Mouse (Mus musculus) forebrain, embryonic 15.5 days (tissue): ENCODE measurements around the gene AA986860. TPM values are rescaled to one million over a fixed set of nuclear protein-coding genes. Genes with fewer than 3 reads are reported as not detected.

ENCODE experiments used
- ATAC-seq: fragments of 200-750 bp; cut with Nextera tagmentation; replicated peaks from 2 replicates; pipeline ENCODE4 v1.8.0; 2017; ENCODE audit warnings: mild to moderate bottlenecking, moderate TSS enrichment, moderate library complexity
- H3K27ac ChIP-seq: fragments of 300-500 bp; sonication (generic); replicated peaks from 2 replicates; pipeline ENCODE4 v1.5.1; 2015; ENCODE audit warnings: mild to moderate bottlenecking, inconsistent platforms
- H3K27me3 ChIP-seq: fragments of 300-500 bp; sonication (generic); 2 replicates; pipeline ENCODE4 v1.6.1; 2015; ENCODE audit warnings: inconsistent platforms
- H3K36me3 ChIP-seq: fragments of 300-500 bp; sonication (generic); 2 replicates; pipeline ENCODE4 v1.6.1; 2015; ENCODE audit warnings: mild to moderate bottlenecking, inconsistent platforms
- H3K4me1 ChIP-seq: fragments of 300-500 bp; sonication (generic); 2 replicates; pipeline ENCODE4 v1.6.1; 2015; ENCODE audit warnings: inconsistent platforms
- H3K4me2 ChIP-seq: fragments of 300-500 bp; sonication (generic); replicated peaks from 2 replicates; pipeline ENCODE4 v1.6.1; 2015; ENCODE audit warnings: mild to moderate bottlenecking, inconsistent platforms
- H3K4me3 ChIP-seq: fragments of 300-500 bp; sonication (generic); 2 replicates; pipeline ENCODE4 v1.5.1; 2015; ENCODE audit warnings: mild to moderate bottlenecking, inconsistent platforms
- H3K9ac ChIP-seq: fragments of 300-500 bp; sonication (generic); replicated peaks from 2 replicates; pipeline ENCODE4 v1.6.1; 2015; ENCODE audit warnings: mild to moderate bottlenecking, inconsistent platforms
- H3K9me3 ChIP-seq: fragments of 300-500 bp; sonication (generic); 2 replicates; pipeline ENCODE4 v1.6.1; 2016; ENCODE audit warnings: inconsistent platforms
- WGBS: fragments of 180-500 bp; shearing (Covaris S2); methylation state at CpG from one replicate; pipeline ENCODE4 v1.1.7; 2015; ENCODE audit warnings: mixed read lengths; 5-methylcytosine and 5-hydroxymethylcytosine counted together
- polyA plus RNA-seq: library from polyadenylated mRNA; unstranded; fragments of >200 nt; fragmentation: Nextera tagmentation; extraction: Ambion mirVana; gene quantifications from 2 replicates; pipeline ENCODE4 v1.2.1, GENCODE M21; 2015

Gene AA986860
- polyA plus RNA-seq, 1 experiment from 2014 or later = 0.53 TPM

- no peak for ATAC-seq
Observed at GRCm38 (mm10) chr1:130738551-130739106, 6.9 kb downstream of the AA986860 start.

GRCm38 (mm10) chr1:130739636-130740035 lies 7.9 kb downstream of the AA986860 start:
- no peak overlapping the region for H3K4me2 ChIP-seq
- no peak overlapping the region for H3K4me3 ChIP-seq
- H3K9me3 ChIP-seq = no peaks in the 10 kb centered on the region
- no peaks in the 10 kb centered on the region for H3K36me3 ChIP-seq
- H3K4me1 ChIP-seq = no peaks in the 10 kb centered on the region
- H3K27ac ChIP-seq = no peak overlapping the region
- 84% methylated on average over 3 of the region's 3 CpGs for WGBS
- ATAC-seq = no peak
- H3K9ac ChIP-seq = no peak overlapping the region
- no peaks in the 10 kb centered on the region for H3K27me3 ChIP-seq

More at GRCm38 (mm10) chr1:130738551-130739106, 6.9 kb downstream of the AA986860 start:
- Histone ChIP-seq H3K36me3 (no peaks in the 10 kb centered on the region), H3K4me3 (no peak overlapping the region), H3K9me3 (no peaks in the 10 kb centered on the region), H3K27me3 (no peaks in the 10 kb centered on the region), H3K27ac (no peak overlapping the region), H3K9ac (no peak overlapping the region), H3K4me1 (no peaks in the 10 kb centered on the region), H3K4me2 (no peak overlapping the region)
- 88% methylated on average over 3 of the region's 3 CpGs for WGBS

DNA sequence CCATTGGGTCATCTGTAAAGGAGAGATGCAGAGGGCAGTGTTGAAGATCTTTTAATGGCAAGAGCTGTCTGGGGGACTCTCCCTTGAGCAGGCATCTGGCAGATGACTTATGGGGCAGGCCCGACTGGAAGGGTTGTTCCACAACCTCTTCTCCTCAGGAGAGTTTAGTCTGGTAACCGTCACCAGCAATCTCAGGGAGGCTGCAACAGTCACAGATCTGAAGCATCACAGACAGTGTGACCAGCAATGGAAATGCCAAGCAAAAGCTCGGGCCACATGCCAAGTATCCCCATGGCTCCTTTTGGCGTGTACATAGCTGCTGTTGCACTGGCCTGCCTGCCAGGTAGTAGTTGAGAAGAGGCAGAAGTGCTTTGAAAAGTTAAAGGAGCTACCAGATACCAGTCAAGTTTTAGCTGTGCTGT lies 8.5 kb downstream of the AA986860 start:
- Histone ChIP-seq H3K9ac (no peak overlapping the region), H3K27ac (no peak overlapping the region), H3K4me2 (no peak overlapping the region), H3K9me3 (no peaks in the 10 kb centered on the region), H3K27me3 (no peaks in the 10 kb centered on the region), H3K36me3 (no peaks in the 10 kb centered on the region), H3K4me3 (no peak overlapping the region), H3K4me1 (no peaks in the 10 kb centered on the region)
- WGBS = 77% methylated on average over 4 of the region's 4 CpGs
- no peak for ATAC-seq

DNA sequence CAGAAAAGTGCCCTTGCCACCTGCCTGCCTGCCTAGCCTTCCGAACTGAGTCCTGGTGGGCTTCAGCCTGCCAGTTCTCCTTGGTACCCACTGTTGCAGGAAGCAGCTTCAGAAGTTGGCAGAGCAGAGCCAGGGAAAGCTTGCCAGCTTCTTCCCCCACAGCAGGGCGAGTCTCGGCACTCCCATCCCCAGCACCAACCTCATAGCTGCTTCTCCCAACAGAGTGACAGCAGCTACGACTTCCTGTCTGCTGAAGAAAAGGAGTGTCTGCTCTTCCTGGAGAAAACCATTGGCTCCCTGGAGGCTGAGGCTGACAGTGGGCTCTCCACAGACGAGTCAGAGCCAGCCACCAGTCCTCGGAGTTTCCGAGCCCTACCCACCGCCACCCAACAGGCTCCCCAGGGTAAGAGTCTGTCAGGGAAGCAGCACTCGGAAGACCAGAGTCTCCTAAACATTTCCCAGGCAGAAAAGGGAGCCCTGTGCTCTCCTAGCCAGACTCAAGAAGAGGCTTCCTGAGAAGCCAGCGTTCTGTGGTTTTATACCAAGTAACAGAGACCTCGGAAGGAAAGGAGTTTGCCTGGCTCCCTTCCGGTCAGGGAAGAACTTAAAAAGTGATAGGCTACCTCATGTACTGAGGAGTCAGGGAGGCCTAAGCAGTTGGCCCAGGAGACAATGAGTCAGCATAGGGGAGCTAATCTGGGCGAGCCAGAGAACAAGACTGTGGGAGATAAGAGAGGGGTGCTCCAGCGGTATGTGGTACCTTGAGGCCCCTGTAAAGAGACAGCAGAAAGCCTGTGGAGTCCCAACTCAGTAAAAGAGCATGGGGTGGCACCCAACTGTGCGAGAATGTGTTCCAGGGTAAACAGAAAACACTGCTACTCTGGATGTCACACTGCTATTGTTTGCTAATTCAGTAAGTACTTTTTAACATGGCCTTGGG lies 9.3 kb downstream of the AA986860 start:
- Histone ChIP-seq H3K4me2 (no peak overlapping the region), H3K9me3 (no peaks in the 10 kb centered on the region), H3K27ac (peak overlapping the region; percentile 39; the same call in 1 of the 2 replicates), H3K4me3 (no peak overlapping the region), H3K27me3 (no peaks in the 10 kb centered on the region), H3K36me3 (no peaks in the 10 kb centered on the region), H3K9ac (no peak overlapping the region), H3K4me1 (no peaks in the 10 kb centered on the region)
- 54% methylated on average over 15 of the region's 15 CpGs for WGBS
- peak; percentile 53; the same call in 1 of the 2 replicates for ATAC-seq

GRCm38 (mm10) chr1:130742201-130742600 lies 10.4 kb downstream of the AA986860 start:
- H3K4me2 ChIP-seq = no peak overlapping the region
- 85% methylated on average over 7 of the region's 7 CpGs for WGBS
- no peak for ATAC-seq
- H3K9me3 ChIP-seq = no peaks in the 10 kb centered on the region
- no peak overlapping the region for H3K4me3 ChIP-seq
- H3K9ac ChIP-seq = no peak overlapping the region
- no peaks in the 10 kb centered on the region for H3K4me1 ChIP-seq
- H3K36me3 ChIP-seq = no peaks in the 10 kb centered on the region
- no peaks in the 10 kb centered on the region for H3K27me3 ChIP-seq
- no peak overlapping the region for H3K27ac ChIP-seq

DNA sequence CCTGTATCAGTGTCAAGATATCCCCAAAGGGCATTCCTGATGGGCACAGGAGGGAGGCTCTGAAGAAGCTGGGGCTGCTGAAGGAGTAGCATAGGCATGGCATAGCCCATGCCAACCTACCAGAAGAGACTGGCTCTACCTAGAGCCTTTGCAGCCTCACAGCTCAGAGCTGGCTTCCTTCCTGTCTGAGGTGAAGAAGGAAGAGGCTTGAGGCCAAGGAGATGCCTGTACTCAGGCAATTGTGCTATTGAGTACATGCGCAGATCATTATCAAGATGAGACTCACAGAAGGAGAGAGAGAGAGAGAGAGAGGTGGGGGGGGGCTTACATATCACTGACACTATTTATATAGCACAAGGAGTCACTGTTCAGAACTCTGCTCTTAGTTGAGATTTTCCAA lies 12.0 kb downstream of the AA986860 start:
- H3K9me3 ChIP-seq = no peaks in the 10 kb centered on the region
- 95% methylated on average over 1 of the region's 1 CpGs for WGBS
- H3K4me2 ChIP-seq = no peak overlapping the region
- H3K4me1 ChIP-seq = no peaks in the 10 kb centered on the region
- H3K36me3 ChIP-seq = no peaks in the 10 kb centered on the region
- no peaks in the 10 kb centered on the region for H3K27me3 ChIP-seq
- no peak overlapping the region for H3K4me3 ChIP-seq
- ATAC-seq = no peak
- no peak overlapping the region for H3K9ac ChIP-seq
- H3K27ac ChIP-seq = no peak overlapping the region

DNA sequence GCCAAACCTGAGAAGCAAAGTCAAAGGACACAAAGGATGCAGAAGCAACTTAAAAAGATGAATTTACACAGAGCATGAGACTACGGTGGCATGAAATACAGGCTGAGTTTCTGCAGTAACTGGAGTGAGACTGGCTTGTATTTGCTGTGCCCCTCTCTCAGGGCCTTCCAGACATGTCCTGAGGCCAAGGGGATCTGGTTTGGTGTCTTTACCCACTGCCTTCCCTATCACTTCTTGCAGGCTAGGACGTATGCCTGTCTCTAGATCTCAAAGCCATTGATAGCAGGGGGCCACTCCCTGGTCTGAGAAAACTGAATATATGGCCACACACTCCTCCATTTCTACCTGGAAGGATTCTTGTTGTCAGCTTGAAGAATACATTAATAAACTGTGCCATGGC lies 12.4 kb downstream of the AA986860 start:
- Histone ChIP-seq H3K36me3 (no peaks in the 10 kb centered on the region), H3K9ac (no peak overlapping the region), H3K4me3 (no peak overlapping the region), H3K27me3 (no peaks in the 10 kb centered on the region), H3K27ac (no peak overlapping the region), H3K4me1 (no peaks in the 10 kb centered on the region), H3K4me2 (no peak overlapping the region), H3K9me3 (no peaks in the 10 kb centered on the region)
- ATAC-seq = no peak
- 81% methylated on average over 2 of the region's 2 CpGs for WGBS

GRCm38 (mm10) chr1:130744961-130745360 lies 13.2 kb downstream of the AA986860 start:
- no peaks in the 10 kb centered on the region for H3K27me3 ChIP-seq
- H3K27ac ChIP-seq = no peak overlapping the region
- no peaks in the 10 kb centered on the region for H3K4me1 ChIP-seq
- no peaks in the 10 kb centered on the region for H3K9me3 ChIP-seq
- no peak for ATAC-seq
- WGBS = 82% methylated on average over 5 of the region's 5 CpGs
- no peak overlapping the region for H3K4me2 ChIP-seq
- H3K9ac ChIP-seq = no peak overlapping the region
- no peaks in the 10 kb centered on the region for H3K36me3 ChIP-seq
- H3K4me3 ChIP-seq = no peak overlapping the region

DNA sequence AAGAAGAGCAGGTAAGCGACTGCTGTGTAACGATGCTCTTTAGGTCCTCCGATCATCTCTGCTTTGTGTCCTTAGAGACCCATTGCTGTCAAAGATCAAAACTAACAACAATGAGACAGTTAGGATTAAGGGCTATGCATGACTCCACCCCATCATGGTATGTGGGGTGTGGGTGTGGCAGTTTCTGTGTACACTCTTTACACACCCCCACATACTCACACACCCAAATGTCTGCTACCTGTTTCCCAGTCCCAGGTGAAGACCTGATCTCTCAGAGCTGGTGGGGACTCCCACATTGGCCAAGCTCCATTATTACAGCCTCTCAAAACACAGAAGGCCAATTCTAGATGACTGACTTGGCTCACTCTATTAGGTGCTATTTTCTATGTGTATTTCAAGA lies 13.8 kb downstream of the AA986860 start:
- Histone ChIP-seq H3K4me2 (no peak overlapping the region), H3K9me3 (no peaks in the 10 kb centered on the region), H3K27ac (no peak overlapping the region), H3K4me3 (no peak overlapping the region), H3K4me1 (no peaks in the 10 kb centered on the region), H3K36me3 (no peaks in the 10 kb centered on the region), H3K27me3 (no peaks in the 10 kb centered on the region), H3K9ac (no peak overlapping the region)
- WGBS = 90% methylated on average over 3 of the region's 3 CpGs
- no peak for ATAC-seq

GRCm38 (mm10) chr1:130746819-130747218 lies 15.0 kb downstream of the AA986860 start:
- H3K4me2 ChIP-seq = no peak overlapping the region
- H3K27ac ChIP-seq = no peak overlapping the region
- H3K36me3 ChIP-seq = no peaks in the 10 kb centered on the region
- no peaks in the 10 kb centered on the region for H3K27me3 ChIP-seq
- no peaks in the 10 kb centered on the region for H3K4me1 ChIP-seq
- no peak overlapping the region for H3K4me3 ChIP-seq
- H3K9ac ChIP-seq = no peak overlapping the region
- no peak for ATAC-seq
- H3K9me3 ChIP-seq = no peaks in the 10 kb centered on the region
- 91% methylated on average over 3 of the region's 3 CpGs for WGBS

DNA sequence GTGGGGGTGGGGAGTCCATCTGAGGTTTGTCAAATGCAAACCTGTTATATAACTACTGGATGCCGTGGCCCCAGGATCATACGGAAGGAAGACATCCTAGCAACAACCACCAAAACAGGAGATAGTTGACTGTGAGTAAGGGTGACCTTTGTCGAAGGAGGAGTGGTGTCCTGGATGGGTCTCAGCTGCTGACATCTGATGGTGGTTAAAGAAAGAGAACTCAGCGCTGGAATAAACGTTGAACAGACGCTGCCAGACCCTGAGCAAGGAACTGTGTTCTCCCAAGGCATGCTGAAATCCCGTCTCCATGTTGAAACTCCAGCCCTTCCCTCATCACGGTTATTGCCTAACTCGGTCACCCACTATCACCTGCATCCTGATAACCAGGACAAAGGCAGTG lies 27.9 kb downstream of the AA986860 start:
- no peak for ATAC-seq
- no peak overlapping the region for H3K9ac ChIP-seq

DNA sequence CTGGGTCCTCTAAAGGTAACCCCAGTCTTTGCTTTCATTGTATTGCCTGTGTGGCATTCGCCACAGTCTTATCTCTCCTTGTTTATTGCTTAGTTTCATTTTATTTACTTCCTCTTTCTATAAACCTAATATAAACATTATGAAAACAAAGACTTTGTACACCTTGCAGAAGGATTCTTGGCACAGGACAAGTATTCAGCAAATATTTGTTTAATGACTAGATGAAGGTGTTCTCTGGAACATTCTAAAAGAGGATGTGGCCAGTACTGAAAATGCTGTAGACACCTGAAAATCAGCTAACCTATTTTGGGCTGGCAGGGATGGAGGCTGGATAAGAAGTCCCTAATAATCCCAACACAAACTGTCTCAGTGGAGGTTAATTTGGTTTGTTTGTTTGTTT lies 29.8 kb downstream of the AA986860 start:
- H3K36me3 ChIP-seq = no peaks in the 10 kb centered on the region
- no peaks in the 10 kb centered on the region for H3K4me1 ChIP-seq
- H3K4me3 ChIP-seq = no peak overlapping the region
- H3K27me3 ChIP-seq = no peaks in the 10 kb centered on the region
- ATAC-seq = no peak
- no peak overlapping the region for H3K4me2 ChIP-seq
- no peak overlapping the region for H3K9ac ChIP-seq
- WGBS = 76% methylated on average over 1 of the region's 1 CpGs
- H3K27ac ChIP-seq = no peak overlapping the region
- no peaks in the 10 kb centered on the region for H3K9me3 ChIP-seq

More for the DNA sequence above, 27.9 kb downstream of the AA986860 start:
- Histone ChIP-seq H3K4me3 (no peak overlapping the region), H3K4me2 (no peak overlapping the region), H3K4me1 (no peaks in the 10 kb centered on the region), H3K36me3 (no peaks in the 10 kb centered on the region), H3K9me3 (no peaks in the 10 kb centered on the region), H3K27ac (no peak overlapping the region), H3K27me3 (no peaks in the 10 kb centered on the region)
- 88% methylated on average over 9 of the region's 9 CpGs for WGBS
